Mouse (Mus musculus) limb, embryonic 14.5 days (tissue): ENCODE data around the gene Scnm1. TPM values are rescaled to one million over a fixed set of nuclear protein-coding genes. Genes with fewer than 3 reads are reported as not detected.
A peak's percentile ranks its signal among the peaks of the same experiment; 100 is the strongest.

Experiments used
- ATAC-seq: fragments of 200-750 bp; cut with Nextera tagmentation; 2 replicates; pipeline ENCODE4 v1.8.0; 2017; ENCODE audit warnings: low read depth, moderate number of reproducible peaks, moderate TSS enrichment; ENCODE audit not compliant: low FRiP score
- DNase-seq: peaks from one replicate; pipeline ENCODE4 v3.0.0-alpha.2; 2015; ENCODE audit warnings: low spot score
- H3K27ac ChIP-seq: fragments of 300-500 bp; sonication (generic); replicated peaks from 2 replicates; pipeline ENCODE4 v1.5.1; 2014; ENCODE audit warnings: low read depth, mild to moderate bottlenecking, low read length, moderate library complexity, mixed read lengths
- H3K27me3 ChIP-seq: fragments of 300-500 bp; sonication (generic); 2 replicates; pipeline ENCODE4 v1.6.1; 2014; ENCODE audit warnings: low read length, mixed read lengths; ENCODE audit not compliant: control insufficient read depth, insufficient read depth
- H3K36me3 ChIP-seq: fragments of 300-500 bp; sonication (generic); 2 replicates; pipeline ENCODE4 v1.6.1; 2014; ENCODE audit warnings: mild to moderate bottlenecking, low read length, moderate library complexity, mixed read lengths; ENCODE audit not compliant: control insufficient read depth, insufficient read depth
- H3K4me1 ChIP-seq: fragments of 300-500 bp; sonication (generic); 2 replicates; pipeline ENCODE4 v1.6.1; 2014; ENCODE audit warnings: antibody characterized with exemption, low read length, mixed read lengths; ENCODE audit not compliant: control insufficient read depth, insufficient read depth
- H3K4me2 ChIP-seq: fragments of 300-500 bp; sonication (generic); replicated peaks from 2 replicates; pipeline ENCODE4 v1.6.1; 2014; ENCODE audit warnings: low read depth, mild to moderate bottlenecking, low read length, moderate library complexity; ENCODE audit not compliant: severe bottlenecking
- H3K4me3 ChIP-seq: fragments of 300-500 bp; sonication (generic); replicated peaks from 2 replicates; pipeline ENCODE4 v1.5.1; 2014; ENCODE audit warnings: low read length
- H3K9ac ChIP-seq: fragments of 300-500 bp; sonication (generic); 2 replicates; pipeline ENCODE4 v1.6.1; 2014; ENCODE audit warnings: mild to moderate bottlenecking, low read depth, low read length, moderate library complexity; ENCODE audit not compliant: severe bottlenecking
- H3K9me3 ChIP-seq: fragments of 300-500 bp; sonication (generic); 2 replicates; pipeline ENCODE4 v1.6.1; 2016; ENCODE audit warnings: low read length; ENCODE audit not compliant: control insufficient read depth
- POLR2A ChIP-seq: fragments of 200-500 bp; IDR thresholded peaks from 2 replicates; pipeline ENCODE4 v1.8.0; 2012; ENCODE audit warnings: inconsistent platforms, mild to moderate bottlenecking, moderate library complexity, borderline replicate concordance; ENCODE audit not compliant: insufficient read depth, insufficient read length; ENCODE audit errors: extremely low read depth
- WGBS: fragments of 180-500 bp; shearing (Covaris S2); extraction: QIAGEN DNeasy Blood & Tissue Kit; methylation state at CpG from one replicate; pipeline ENCODE4 v1.1.7; 2014; 5-methylcytosine and 5-hydroxymethylcytosine counted together
- polyA plus RNA-seq, 2 experiments: library from polyadenylated mRNA; depleted of rRNA in 1 of 2; stranded (reverse) in 1 of 2; unstranded in 1 of 2; fragments of >200 nt; fragmentation: Nextera tagmentation in 1 of 2; extraction: Ambion mirVana in 1 of 2; gene quantifications; 2 replicates each; pipeline versions ENCODE4 v1.2.1 to v1.2.3; 2012 to 2014

Scnm1 gene
- polyA plus RNA-seq, 2 experiments = 65.7 to 106 TPM

GRCm38 (mm10) chr3:95161618-95162344, 28.0 kb upstream of the Scnm1 start:
- Histone ChIP-seq H3K4me3 (peak overlapping the region; percentile 93), H3K9me3 (no peaks in the 10 kb centered on the region), H3K27ac (peak overlapping the region; percentile 63; the same call in 1 of the 2 replicates), H3K27me3 (no peaks in the 10 kb centered on the region), H3K9ac (peak overlapping the region; percentile 74), H3K36me3 (peaks cover 23% of the 10 kb centered on the region), H3K4me2 (peak overlapping the region; percentile 82), H3K4me1 (peaks cover 15% of the 10 kb centered on the region; the same call in 1 of the 2 replicates)
- TF ChIP-seq POLR2A = no peak
- peak; percentile 41 for DNase-seq
- WGBS = 6% methylated on average over 9 of the region's 9 CpGs
- no peak for ATAC-seq

GRCm38 (mm10) chr3:95161041-95161551, 27.3 kb upstream of the Scnm1 start:
- Histone ChIP-seq H3K36me3 (peaks cover 16% of the 10 kb centered on the region), H3K9me3 (no peaks in the 10 kb centered on the region), H3K27me3 (no peaks in the 10 kb centered on the region), H3K27ac (peak overlapping the region; percentile 63; the same call in 1 of the 2 replicates), H3K4me2 (peak overlapping the region; percentile 82), H3K4me1 (peaks cover 15% of the 10 kb centered on the region; the same call in 1 of the 2 replicates), H3K4me3 (peak overlapping the region; percentile 93), H3K9ac (peak overlapping the region; percentile 74)
- under 1% methylated on average over 29 of the region's 30 CpGs for WGBS
- no peak for TF ChIP-seq POLR2A
- DNase-seq (peak; percentile 54), ATAC-seq (peak; percentile 38)

GRCm38 (mm10) chr3:95159987-95160963, 26.5 kb upstream of the Scnm1 start, which contains the start of gene Sema6c:
TSS of gene Sema6c (plus strand) at chr3:95160457.
- Histone ChIP-seq H3K9me3 (no peaks in the 10 kb centered on the region), H3K4me1 (peaks cover 15% of the 10 kb centered on the region; the same call in 1 of the 2 replicates), H3K27ac (peak within 1 kb of the TSS; percentile 63; the same call in 1 of the 2 replicates), H3K27me3 (no peaks in the 10 kb centered on the region), H3K36me3 (peaks cover 11% of the 10 kb centered on the region), H3K4me3 (peak within 1 kb of the TSS; percentile 93), H3K9ac (peak within 1 kb of the TSS; percentile 74), H3K4me2 (peak within 1 kb of the TSS; percentile 82)
- 0 out of 2 replicates have a peak, but pooled peaks have one; percentile 15 for TF ChIP-seq POLR2A
- ATAC-seq = peak; percentile 95
- 2% methylated on average over 66 of the region's 66 CpGs for WGBS
- DNase-seq = peak; percentile 93

- DNase-seq (no peak), ATAC-seq (no peak)
- Histone ChIP-seq H3K27me3 (no peaks in the 10 kb centered on the region), H3K27ac (no peak overlapping the region), H3K4me1 (peaks cover 15% of the 10 kb centered on the region; the same call in 1 of the 2 replicates), H3K36me3 (peaks cover 4% of the 10 kb centered on the region; the same call in 1 of the 2 replicates), H3K9me3 (no peaks in the 10 kb centered on the region), H3K4me2 (peak overlapping the region; percentile 82), H3K4me3 (peak overlapping the region; percentile 93), H3K9ac (peak overlapping the region; percentile 38; the same call in 1 of the 2 replicates)
- 19% methylated on average over 8 of the region's 8 CpGs for WGBS
- TF ChIP-seq POLR2A = no peak
Measured at GRCm38 (mm10) chr3:95159511-95159986, 25.7 kb upstream of the Scnm1 start.
